Mouse (Mus musculus): ENCODE measurements around the gene Akap5.

DNA sequence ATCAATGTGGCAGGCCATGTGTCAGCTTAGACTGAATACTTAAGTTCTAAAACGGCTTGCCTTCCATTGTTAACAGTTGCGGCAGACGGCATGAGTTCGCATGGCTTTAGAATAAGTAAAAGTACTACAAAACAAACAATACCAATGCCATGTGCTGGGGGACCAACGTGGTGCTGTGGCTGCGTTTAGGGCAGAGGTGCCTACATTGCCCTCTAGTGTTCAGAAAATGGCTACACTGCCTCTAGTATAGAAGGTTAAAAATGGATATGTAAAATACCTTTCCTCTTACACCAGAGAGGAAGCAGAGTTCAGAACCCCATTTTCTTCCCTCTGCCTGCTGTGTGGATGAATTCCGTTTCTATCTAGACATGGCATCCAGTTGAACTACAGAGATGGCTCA is 52.0 kb downstream of the Akap5 start:
- peak; percentile 67; the same call in 1 of the 2 replicates for TF ChIP-seq CTCF (IDR thresholded peaks at IDR 0.05; ENCODE audit: low read depth, low read length)
- no peak for TF ChIP-seq POLR2AphosphoS5 (IDR thresholded peaks at IDR 0.05; ENCODE audit: insufficient replicate concordance, low read depth, low read length)
- TF ChIP-seq GATA1 (IDR thresholded peaks at IDR 0.05; ENCODE audit: borderline replicate concordance, low read length) = no peak
- TF ChIP-seq TAL1 (conservative IDR thresholded peaks at IDR 0.05; ENCODE audit: low read depth, low read length) = no peak
